Mouse (Mus musculus) stomach, embryonic 16.5 days (tissue): Measurements from ENCODE around the gene Gm29776. TPM values are rescaled to one million over a fixed set of nuclear protein-coding genes. Genes with fewer than 3 reads are reported as not detected.
A peak's percentile ranks its signal among the peaks of the same experiment; 100 is the strongest.

Experiments used
- ATAC-seq: fragments of 200-750 bp; cut with Nextera tagmentation; 2 replicates; pipeline ENCODE4 v1.8.0; 2017; ENCODE audit warnings: moderate number of reproducible peaks, moderate TSS enrichment; ENCODE audit not compliant: insufficient read depth, low FRiP score
- H3K27ac ChIP-seq: fragments of 300-500 bp; sonication (generic); 2 replicates; pipeline ENCODE4 v1.5.1; 2014; ENCODE audit warnings: low read length
- H3K27me3 ChIP-seq: fragments of 300-500 bp; sonication (generic); 2 replicates; pipeline ENCODE4 v1.6.1; 2014; ENCODE audit warnings: low read length, control low read depth, mixed read lengths; ENCODE audit not compliant: control insufficient read depth, insufficient read depth
- H3K36me3 ChIP-seq: fragments of 300-500 bp; sonication (generic); 2 replicates; pipeline ENCODE4 v1.6.1; 2014; ENCODE audit warnings: low read length; ENCODE audit not compliant: control insufficient read depth, insufficient read depth
- H3K4me1 ChIP-seq: fragments of 300-500 bp; sonication (generic); 2 replicates; pipeline ENCODE4 v1.6.1; 2014; ENCODE audit warnings: low read length, control low read depth, mixed read lengths; ENCODE audit not compliant: control insufficient read depth, insufficient read depth
- H3K4me2 ChIP-seq: fragments of 300-500 bp; sonication (generic); 2 replicates; pipeline ENCODE4 v1.6.1; 2014; ENCODE audit warnings: low read depth, low read length, mixed read lengths
- H3K4me3 ChIP-seq: fragments of 300-500 bp; sonication (generic); replicated peaks from 2 replicates; pipeline ENCODE4 v1.5.1; 2014; ENCODE audit warnings: mild to moderate bottlenecking, low read length
- H3K9ac ChIP-seq: fragments of 300-500 bp; sonication (generic); 2 replicates; pipeline ENCODE4 v1.6.1; 2014; ENCODE audit warnings: low read length
- H3K9me3 ChIP-seq: fragments of 300-500 bp; sonication (generic); replicated peaks from 2 replicates; pipeline ENCODE4 v1.6.1; 2016; ENCODE audit warnings: low read length, control low read depth; ENCODE audit not compliant: control insufficient read depth
- WGBS: fragments of 180-500 bp; shearing (Covaris S2); extraction: QIAGEN DNeasy Blood & Tissue Kit; methylation state at CpG from one replicate; pipeline ENCODE4 v1.1.7; 2014; 5-methylcytosine and 5-hydroxymethylcytosine counted together
- polyA plus RNA-seq: library from polyadenylated mRNA; unstranded; fragments of >200 nt; fragmentation: Nextera tagmentation; extraction: Ambion mirVana; gene quantifications from 2 replicates; pipeline ENCODE4 v1.2.1, GENCODE M21; 2015

The Gm29776 gene
- polyA plus RNA-seq, 1 experiment from 2014 or later, result 0.19 TPM

GRCm38 (mm10) chr14:54699586-54699985 is 953 bp upstream of the Gm29776 start:
- H3K9me3 ChIP-seq, result no peaks in the 10 kb centered on the region
- no peak overlapping the region for H3K27ac ChIP-seq
- no peak for ATAC-seq
- H3K4me1 ChIP-seq, result no peaks in the 10 kb centered on the region
- H3K4me2 ChIP-seq, result no peak overlapping the region
- H3K4me3 ChIP-seq, result no peak overlapping the region
- no peak overlapping the region for H3K9ac ChIP-seq
- H3K27me3 ChIP-seq, result no peaks in the 10 kb centered on the region
- 44% methylated on average over 3 of the region's 3 CpGs for WGBS
- H3K36me3 ChIP-seq, result no peaks in the 10 kb centered on the region

- Histone ChIP-seq H3K9me3 (no peaks in the 10 kb centered on the region), H3K27me3 (no peaks in the 10 kb centered on the region), H3K36me3 (no peaks in the 10 kb centered on the region), H3K4me3 (no peak overlapping the region), H3K9ac (no peak overlapping the region), H3K4me1 (no peaks in the 10 kb centered on the region), H3K4me2 (no peak overlapping the region), H3K27ac (no peak overlapping the region)
- ATAC-seq, result no peak
- whole genome bisulfite sequencing, result 80% methylated on average over 4 of the region's 4 CpGs
Measured at GRCm38 (mm10) chr14:54696752-54697151, 1.9 kb downstream of the Gm29776 start.

GRCm38 (mm10) chr14:54695042-54695441 is 3.6 kb downstream of the Gm29776 start:
- Histone ChIP-seq H3K27me3 (no peaks in the 10 kb centered on the region), H3K9me3 (no peaks in the 10 kb centered on the region), H3K4me3 (no peak overlapping the region), H3K9ac (no peak overlapping the region), H3K27ac (no peak overlapping the region), H3K4me2 (no peak overlapping the region), H3K36me3 (peaks cover 5% of the 10 kb centered on the region), H3K4me1 (no peaks in the 10 kb centered on the region)
- 62% methylated on average over 6 of the region's 6 CpGs for WGBS
- ATAC-seq, result no peak

- peak overlapping the region; percentile 85 for H3K27ac ChIP-seq
- H3K4me1 ChIP-seq, result peaks cover 18% of the 10 kb centered on the region
- H3K4me3 ChIP-seq, result peak overlapping the region; percentile 84
- H3K27me3 ChIP-seq, result no peaks in the 10 kb centered on the region
- peak overlapping the region; percentile 76 for H3K4me2 ChIP-seq
- H3K9me3 ChIP-seq, result no peaks in the 10 kb centered on the region
- no peak for ATAC-seq
- under 1% methylated on average over 8 of the region's 8 CpGs for WGBS
- H3K36me3 ChIP-seq, result peaks cover 5% of the 10 kb centered on the region
- H3K9ac ChIP-seq, result peak overlapping the region; percentile 84
Measured at GRCm38 (mm10) chr14:54687251-54687650, 11.4 kb downstream of the Gm29776 start.

- peak within 1 kb of the TSS; percentile 95 for H3K9ac ChIP-seq
- H3K4me2 ChIP-seq, result peak within 1 kb of the TSS; percentile 86
- peak; percentile 97 for ATAC-seq
- H3K9me3 ChIP-seq, result no peaks in the 10 kb centered on the region
- H3K27me3 ChIP-seq, result no peaks in the 10 kb centered on the region
- WGBS, result under 1% methylated on average over 44 of the region's 44 CpGs
- H3K4me1 ChIP-seq, result peaks cover 18% of the 10 kb centered on the region
- H3K4me3 ChIP-seq, result peak within 1 kb of the TSS; percentile 84
- peak within 1 kb of the TSS; percentile 97 for H3K27ac ChIP-seq
- H3K36me3 ChIP-seq, result peaks cover 5% of the 10 kb centered on the region
Measured at GRCm38 (mm10) chr14:54686522-54687143, 12.0 kb downstream of the Gm29776 start, which contains the start of gene Acin1. Acin1 (minus strand) TSS chr14:54686931.

- H3K9me3 ChIP-seq, result no peaks in the 10 kb centered on the region
- H3K36me3 ChIP-seq, result peaks cover 5% of the 10 kb centered on the region
- WGBS, result under 1% methylated on average over 41 of the region's 41 CpGs
- no peaks in the 10 kb centered on the region for H3K27me3 ChIP-seq
- H3K4me1 ChIP-seq, result peaks cover 18% of the 10 kb centered on the region
- peak; percentile 76 for ATAC-seq
- H3K27ac ChIP-seq, result peak within 1 kb of the TSS; percentile 97
- H3K4me2 ChIP-seq, result peak within 1 kb of the TSS; percentile 86
- H3K4me3 ChIP-seq, result peak within 1 kb of the TSS; percentile 84
- peak within 1 kb of the TSS; percentile 95 for H3K9ac ChIP-seq
Measured at GRCm38 (mm10) chr14:54686063-54686521, 12.5 kb downstream of the Gm29776 start, which contains the start of gene 1700123O20Rik. 1700123O20Rik (plus strand) TSS chr14:54686216.

GRCm38 (mm10) chr14:54685471-54685870 is 13.2 kb downstream of the Gm29776 start:
- Histone ChIP-seq H3K9ac (peak overlapping the region; percentile 95), H3K4me1 (peaks cover 18% of the 10 kb centered on the region), H3K4me3 (peak overlapping the region; percentile 84), H3K27me3 (no peaks in the 10 kb centered on the region), H3K9me3 (no peaks in the 10 kb centered on the region), H3K27ac (peak overlapping the region; percentile 97), H3K4me2 (peak overlapping the region; percentile 86), H3K36me3 (no peaks in the 10 kb centered on the region; the same call in 1 of the 2 replicates)
- no peak for ATAC-seq
- WGBS, result 5% methylated on average over 8 of the region's 8 CpGs

- Histone ChIP-seq H3K4me3 (no peak overlapping the region), H3K9me3 (no peaks in the 10 kb centered on the region), H3K4me1 (peaks cover 8% of the 10 kb centered on the region), H3K27me3 (no peaks in the 10 kb centered on the region), H3K4me2 (no peak overlapping the region), H3K36me3 (peaks cover 3% of the 10 kb centered on the region), H3K27ac (no peak overlapping the region), H3K9ac (no peak overlapping the region)
- 86% methylated on average over 3 of the region's 3 CpGs for WGBS
- no peak for ATAC-seq
Measured at GRCm38 (mm10) chr14:54682396-54682795, 16.2 kb downstream of the Gm29776 start.

- Histone ChIP-seq H3K27me3 (no peaks in the 10 kb centered on the region), H3K27ac (no peak overlapping the region), H3K4me1 (no peaks in the 10 kb centered on the region), H3K4me3 (no peak overlapping the region), H3K9me3 (no peaks in the 10 kb centered on the region), H3K36me3 (peaks cover 18% of the 10 kb centered on the region), H3K4me2 (no peak overlapping the region), H3K9ac (no peak overlapping the region)
- no peak for ATAC-seq
- 80% methylated on average over 16 of the region's 16 CpGs for WGBS
Measured at GRCm38 (mm10) chr14:54678657-54679304, 19.9 kb downstream of the Gm29776 start.
